Mouse (Mus musculus): ENCODE measurements around the gene Mob3b.

GRCm38 (mm10) chr4:34905396-34905795 is 251.9 kb downstream of the Mob3b start:
- no peak for TF ChIP-seq POLR2A (IDR thresholded peaks at IDR 0.05; ENCODE audit: extremely low read depth, insufficient read depth, low read length)
- TF ChIP-seq CTCF (IDR thresholded peaks at IDR 0.05; ENCODE audit: low read depth, low read length): peak; percentile 72

All from liver, adult 2 months (tissue).